Mouse (Mus musculus): ENCODE data around the gene Hrh2. TPM values are rescaled to one million over a fixed set of nuclear protein-coding genes. Genes with fewer than 3 reads are reported as not detected.

Gene Hrh2
- polyA plus RNA-seq, 1 experiment from 2014 or later: 0.45 TPM

- Histone ChIP-seq H3K4me1 (replicated peaks) (peaks cover 6% of the 10 kb centered on the region), H3K36me3 (no peaks in the 10 kb centered on the region), H3K9me3 (no peaks in the 10 kb centered on the region), H3K27me3 (no peaks in the 10 kb centered on the region), H3K27ac (no peak overlapping the region), H3K9ac (no peak overlapping the region), H3K4me2 (no peak overlapping the region), H3K4me3 (no peak overlapping the region)
- 89% methylated on average over 10 of the region's 10 CpGs for WGBS
- no peak for ATAC-seq (ENCODE audit: low FRiP score)
These were observed 27.5 kb upstream of the Hrh2 start for GRCm38 (mm10) chr13:54164462-54164861.

- no peak overlapping the region for H3K27ac ChIP-seq
- no peaks in the 10 kb centered on the region for H3K36me3 ChIP-seq
- no peaks in the 10 kb centered on the region for H3K4me1 ChIP-seq (replicated peaks)
- H3K27me3 ChIP-seq: no peaks in the 10 kb centered on the region
- H3K4me3 ChIP-seq: no peak overlapping the region
- WGBS: 84% methylated on average over 6 of the region's 6 CpGs
- H3K4me2 ChIP-seq: no peak overlapping the region
- no peaks in the 10 kb centered on the region for H3K9me3 ChIP-seq
- H3K9ac ChIP-seq: no peak overlapping the region
- no peak for ATAC-seq (ENCODE audit: low FRiP score)
These were observed 26.9 kb upstream of the Hrh2 start for GRCm38 (mm10) chr13:54165066-54165465.

- no peak for ATAC-seq (ENCODE audit: low FRiP score)
- Histone ChIP-seq H3K9me3 (no peaks in the 10 kb centered on the region), H3K9ac (no peak overlapping the region), H3K36me3 (no peaks in the 10 kb centered on the region), H3K4me1 (replicated peaks) (no peaks in the 10 kb centered on the region), H3K4me2 (no peak overlapping the region), H3K27ac (no peak overlapping the region), H3K27me3 (no peaks in the 10 kb centered on the region), H3K4me3 (no peak overlapping the region)
- WGBS: 81% methylated on average over 6 of the region's 6 CpGs
These were observed 26.2 kb upstream of the Hrh2 start for GRCm38 (mm10) chr13:54165765-54166164.

DNA sequence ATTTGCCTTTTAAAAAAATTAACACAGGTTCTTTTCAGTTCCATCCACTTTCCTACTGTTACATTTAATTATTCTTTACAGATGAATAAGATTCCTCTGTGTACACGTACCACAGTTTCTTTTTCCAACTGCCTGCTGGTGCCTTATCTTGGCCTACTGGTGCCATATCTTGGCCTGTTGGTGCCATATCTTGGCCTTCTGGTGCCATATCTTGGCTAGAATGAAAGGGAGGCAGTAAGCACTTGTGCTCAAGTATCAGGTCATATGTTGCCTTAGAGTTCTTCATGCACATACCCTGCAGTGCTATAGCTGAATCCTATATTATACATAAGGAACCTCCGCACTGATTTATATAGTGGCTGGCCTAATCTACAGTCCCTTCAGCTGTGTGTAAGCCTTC, 24.9 kb upstream of the Hrh2 start:
- no peak overlapping the region for H3K4me3 ChIP-seq
- H3K27me3 ChIP-seq: no peaks in the 10 kb centered on the region
- no peaks in the 10 kb centered on the region for H3K36me3 ChIP-seq
- H3K9ac ChIP-seq: no peak overlapping the region
- 95% methylated on average over 2 of the region's 2 CpGs for WGBS
- H3K4me2 ChIP-seq: no peak overlapping the region
- no peak for ATAC-seq (ENCODE audit: low FRiP score)
- no peaks in the 10 kb centered on the region for H3K4me1 ChIP-seq (replicated peaks)
- H3K27ac ChIP-seq: no peak overlapping the region
- no peaks in the 10 kb centered on the region for H3K9me3 ChIP-seq

DNA sequence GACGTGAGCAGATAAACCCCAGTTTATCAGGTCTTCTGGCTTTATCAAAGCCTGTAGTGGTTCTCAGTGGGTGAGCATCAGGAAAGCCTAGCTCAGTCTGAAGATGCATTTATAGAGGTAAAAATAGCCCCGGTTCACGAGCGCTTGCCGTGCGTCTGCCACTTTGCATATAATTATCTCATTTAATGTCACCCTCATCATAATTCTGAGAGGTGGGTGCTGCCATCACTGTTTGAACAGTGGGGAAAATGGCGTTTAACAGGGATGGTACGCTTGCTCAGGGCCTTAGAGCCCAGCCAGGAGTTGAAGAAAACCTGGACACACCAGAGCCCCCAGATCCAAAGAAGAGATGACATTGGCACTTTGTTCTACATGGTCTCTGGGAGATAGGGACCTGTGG, 23.3 kb upstream of the Hrh2 start:
- H3K9ac ChIP-seq: no peak overlapping the region
- no peak overlapping the region for H3K27ac ChIP-seq
- H3K4me2 ChIP-seq: no peak overlapping the region
- H3K4me1 ChIP-seq (replicated peaks): no peaks in the 10 kb centered on the region
- H3K36me3 ChIP-seq: no peaks in the 10 kb centered on the region
- no peaks in the 10 kb centered on the region for H3K9me3 ChIP-seq
- WGBS: 79% methylated on average over 8 of the region's 8 CpGs
- no peak overlapping the region for H3K4me3 ChIP-seq
- no peak for ATAC-seq (ENCODE audit: low FRiP score)
- H3K27me3 ChIP-seq: no peaks in the 10 kb centered on the region

DNA sequence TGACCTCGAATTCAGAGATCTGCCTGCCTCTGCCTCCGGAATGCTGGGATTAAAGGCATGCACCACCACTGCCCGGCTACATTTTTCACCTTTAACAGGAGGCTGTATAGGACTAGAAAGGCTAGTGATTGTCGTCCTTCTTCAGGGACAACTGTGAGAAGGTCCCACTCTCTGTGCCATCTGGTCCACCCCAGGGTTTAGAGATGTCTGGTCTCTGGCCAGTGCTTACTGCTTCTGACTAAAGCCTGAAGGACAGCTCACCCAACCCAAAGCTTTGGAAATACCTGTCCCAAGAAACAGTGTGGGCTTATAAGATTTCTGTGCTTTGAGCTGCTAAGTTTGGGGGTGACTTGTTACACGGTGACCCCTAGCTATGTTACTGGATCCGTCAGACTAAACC, 21.6 kb upstream of the Hrh2 start:
- H3K4me1 ChIP-seq (replicated peaks): no peaks in the 10 kb centered on the region
- no peak overlapping the region for H3K27ac ChIP-seq
- no peak for ATAC-seq (ENCODE audit: low FRiP score)
- WGBS: 90% methylated on average over 6 of the region's 6 CpGs
- no peak overlapping the region for H3K4me2 ChIP-seq
- no peaks in the 10 kb centered on the region for H3K27me3 ChIP-seq
- H3K9me3 ChIP-seq: no peaks in the 10 kb centered on the region
- H3K36me3 ChIP-seq: no peaks in the 10 kb centered on the region
- H3K9ac ChIP-seq: no peak overlapping the region
- no peak overlapping the region for H3K4me3 ChIP-seq

- H3K36me3 ChIP-seq: no peaks in the 10 kb centered on the region
- no peak overlapping the region for H3K4me3 ChIP-seq
- H3K9ac ChIP-seq: no peak overlapping the region
- ATAC-seq (ENCODE audit: low FRiP score): no peak
- H3K4me2 ChIP-seq: no peak overlapping the region
- no peaks in the 10 kb centered on the region for H3K9me3 ChIP-seq
- H3K27me3 ChIP-seq: no peaks in the 10 kb centered on the region
- H3K4me1 ChIP-seq (replicated peaks): no peaks in the 10 kb centered on the region
- no peak overlapping the region for H3K27ac ChIP-seq
- 85% methylated on average over 10 of the region's 10 CpGs for WGBS
These were observed 20.6 kb upstream of the Hrh2 start for GRCm38 (mm10) chr13:54171346-54171745.

DNA sequence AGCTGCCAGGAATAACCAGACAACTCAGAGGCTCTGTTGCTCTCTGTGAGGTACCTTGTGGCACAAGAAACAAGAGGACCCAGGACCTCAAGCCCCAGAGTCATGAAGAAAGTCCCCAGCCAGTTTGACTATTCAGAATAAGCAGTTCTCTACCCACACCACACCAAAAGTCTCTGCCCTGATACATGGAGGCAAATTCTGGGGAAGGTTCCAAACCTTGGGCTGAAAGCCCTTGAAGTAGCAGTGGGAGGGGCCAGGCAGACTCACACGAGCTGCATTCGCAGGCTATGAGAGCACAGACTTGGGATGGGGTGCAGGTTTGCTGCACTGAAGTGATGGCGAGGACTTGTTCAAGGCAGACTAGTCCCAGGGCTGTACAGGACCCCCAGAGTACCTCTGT, 20.2 kb upstream of the Hrh2 start:
- no peak overlapping the region for H3K4me2 ChIP-seq
- H3K27ac ChIP-seq: no peak overlapping the region
- H3K9me3 ChIP-seq: no peaks in the 10 kb centered on the region
- no peak for ATAC-seq (ENCODE audit: low FRiP score)
- H3K4me1 ChIP-seq (replicated peaks): no peaks in the 10 kb centered on the region
- 65% methylated on average over 3 of the region's 3 CpGs for WGBS
- no peaks in the 10 kb centered on the region for H3K36me3 ChIP-seq
- no peaks in the 10 kb centered on the region for H3K27me3 ChIP-seq
- H3K4me3 ChIP-seq: no peak overlapping the region
- H3K9ac ChIP-seq: no peak overlapping the region

DNA sequence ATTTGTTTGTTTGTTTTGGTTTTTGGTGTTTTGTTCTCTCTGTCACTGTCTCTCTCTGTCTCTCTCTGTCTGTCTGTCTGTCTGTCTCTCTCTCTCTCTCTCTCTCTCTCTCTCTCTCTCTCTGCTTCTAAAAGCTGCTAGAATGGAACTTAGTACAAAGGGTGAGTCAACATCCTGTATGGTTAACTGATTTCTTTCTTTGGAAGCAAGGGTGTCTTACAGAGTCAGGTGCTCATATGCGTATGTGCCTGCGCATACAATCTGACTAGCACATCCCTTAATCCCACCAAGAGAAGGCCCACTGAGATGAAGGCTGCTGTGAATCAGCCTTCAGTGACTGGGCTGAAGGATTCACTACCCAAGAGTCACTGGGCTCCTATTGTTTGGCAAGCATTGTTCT, 18.0 kb upstream of the Hrh2 start:
- Histone ChIP-seq H3K4me3 (no peak overlapping the region), H3K4me1 (replicated peaks) (no peaks in the 10 kb centered on the region), H3K36me3 (no peaks in the 10 kb centered on the region), H3K27ac (no peak overlapping the region), H3K27me3 (no peaks in the 10 kb centered on the region), H3K4me2 (no peak overlapping the region), H3K9me3 (no peaks in the 10 kb centered on the region), H3K9ac (no peak overlapping the region)
- WGBS: 93% methylated on average over 2 of the region's 2 CpGs
- no peak for ATAC-seq (ENCODE audit: low FRiP score)

GRCm38 (mm10) chr13:54174703-54175102, 17.2 kb upstream of the Hrh2 start:
- WGBS: 92% methylated on average over 4 of the region's 4 CpGs
- no peaks in the 10 kb centered on the region for H3K27me3 ChIP-seq
- H3K4me1 ChIP-seq (replicated peaks): no peaks in the 10 kb centered on the region
- no peak for ATAC-seq (ENCODE audit: low FRiP score)
- no peaks in the 10 kb centered on the region for H3K36me3 ChIP-seq
- H3K4me3 ChIP-seq: no peak overlapping the region
- no peak overlapping the region for H3K4me2 ChIP-seq
- no peak overlapping the region for H3K9ac ChIP-seq
- H3K9me3 ChIP-seq: no peaks in the 10 kb centered on the region
- no peak overlapping the region for H3K27ac ChIP-seq

DNA sequence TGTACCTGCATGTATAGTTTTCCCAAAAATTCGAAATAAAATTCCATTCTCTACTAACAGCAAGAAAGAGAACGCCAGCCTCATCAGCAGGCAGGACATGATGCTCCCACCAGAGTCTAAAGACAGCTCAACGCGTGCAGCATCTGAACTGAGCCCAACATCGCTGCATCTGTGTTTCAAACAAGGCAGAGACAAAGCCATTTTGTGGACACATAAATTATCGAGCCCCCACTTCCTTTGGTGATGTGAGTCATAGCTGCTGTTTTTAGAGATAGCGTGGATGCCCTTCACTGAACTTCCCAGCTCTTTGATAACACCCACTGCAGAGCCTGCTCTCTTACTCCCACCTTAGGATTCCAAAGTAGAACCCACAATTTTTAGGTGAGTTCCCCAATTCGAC, 16.5 kb upstream of the Hrh2 start:
- Histone ChIP-seq H3K36me3 (no peaks in the 10 kb centered on the region), H3K4me3 (no peak overlapping the region), H3K27ac (no peak overlapping the region), H3K9me3 (no peaks in the 10 kb centered on the region), H3K4me1 (replicated peaks) (no peaks in the 10 kb centered on the region), H3K4me2 (no peak overlapping the region), H3K27me3 (no peaks in the 10 kb centered on the region), H3K9ac (no peak overlapping the region)
- WGBS: 90% methylated on average over 8 of the region's 8 CpGs
- ATAC-seq (ENCODE audit: low FRiP score): no peak

GRCm38 (mm10) chr13:54176406-54177020, 15.4 kb upstream of the Hrh2 start:
- Histone ChIP-seq H3K4me3 (no peak overlapping the region), H3K9ac (no peak overlapping the region), H3K4me1 (replicated peaks) (no peaks in the 10 kb centered on the region), H3K27me3 (no peaks in the 10 kb centered on the region), H3K4me2 (no peak overlapping the region), H3K9me3 (no peaks in the 10 kb centered on the region), H3K27ac (no peak overlapping the region), H3K36me3 (no peaks in the 10 kb centered on the region)
- WGBS: 87% methylated on average over 4 of the region's 4 CpGs
- ATAC-seq (ENCODE audit: low FRiP score): no peak

DNA sequence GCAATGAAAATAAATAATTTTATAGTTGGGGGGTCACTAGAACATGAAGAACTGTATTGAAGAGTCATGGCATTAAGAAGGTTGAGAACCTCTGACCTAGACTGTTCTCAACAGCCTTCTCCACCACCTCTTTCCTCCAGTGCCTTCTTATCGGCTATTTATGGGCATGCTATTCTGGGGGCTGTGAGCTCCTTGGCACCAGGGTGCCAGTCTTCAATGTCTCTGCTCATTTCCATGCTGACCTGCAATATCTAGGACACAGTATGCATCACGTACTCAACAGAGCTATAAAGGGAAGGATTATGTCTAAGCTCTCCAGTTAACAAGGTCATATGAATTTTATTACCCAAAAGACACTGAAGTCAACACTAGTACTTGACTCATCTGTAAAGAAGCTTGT, 14.6 kb upstream of the Hrh2 start:
- no peaks in the 10 kb centered on the region for H3K9me3 ChIP-seq
- H3K27me3 ChIP-seq: no peaks in the 10 kb centered on the region
- H3K36me3 ChIP-seq: no peaks in the 10 kb centered on the region
- H3K27ac ChIP-seq: no peak overlapping the region
- H3K4me1 ChIP-seq (replicated peaks): no peaks in the 10 kb centered on the region
- WGBS: 90% methylated on average over 2 of the region's 2 CpGs
- H3K4me3 ChIP-seq: no peak overlapping the region
- ATAC-seq (ENCODE audit: low FRiP score): no peak
- no peak overlapping the region for H3K9ac ChIP-seq
- H3K4me2 ChIP-seq: no peak overlapping the region

Measured in hindbrain, embryonic 13.5 days (tissue).